Mouse (Mus musculus): ENCODE results near the gene Cul9.
"Not testable (repeated sequence)": the region's sequence is repeated elsewhere in the genome, so short reads cannot be mapped to it uniquely, and the experiment has no call there.

The Cul9 gene

GRCm38 (mm10) chr17:46505617-46506016, 40.6 kb downstream of the Cul9 start:
- intact Hi-C loops (cut with DNase I) = no loop called here

- intact Hi-C loops (cut with DNase I) = no loop called here
Measured at GRCm38 (mm10) chr17:46503847-46504638, 42.1 kb downstream of the Cul9 start.

- intact Hi-C loops (cut with DNase I) = no loop called here
Measured at GRCm38 (mm10) chr17:46502775-46503174, 43.4 kb downstream of the Cul9 start.

DNA sequence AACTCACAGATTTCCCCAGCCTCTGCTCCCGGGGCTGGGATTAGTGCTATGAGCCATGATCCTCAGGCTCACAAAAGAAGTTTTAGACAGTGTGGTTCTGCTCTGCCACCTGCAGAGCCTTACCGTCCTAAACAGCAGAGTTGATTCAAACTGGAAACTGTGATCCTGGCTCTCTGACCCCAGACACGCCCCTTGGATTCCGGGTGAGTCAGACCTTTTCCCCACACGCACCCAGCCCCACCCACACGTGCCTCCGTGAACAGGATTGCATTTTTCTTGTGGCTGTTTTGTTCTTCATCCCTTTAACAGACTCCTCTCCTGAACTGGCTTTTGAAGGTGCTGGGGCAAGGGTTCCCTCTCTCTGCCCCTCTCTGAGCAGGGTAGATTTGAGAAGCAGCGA, 48.2 kb downstream of the Cul9 start:
- intact Hi-C loops (cut with DNase I) = no loop called here

- intact Hi-C loops (cut with DNase I) = no loop called here
Measured at GRCm38 (mm10) chr17:46496623-46497434, 49.4 kb downstream of the Cul9 start, which contains the start of gene Dnph1. Gene Dnph1 (plus strand): TSS chr17:46496711.

GRCm38 (mm10) chr17:46496081-46496480, 50.1 kb downstream of the Cul9 start:
- intact Hi-C loops (cut with DNase I) = not testable (repeated sequence)

GRCm38 (mm10) chr17:46495486-46495885, 50.7 kb downstream of the Cul9 start:
- intact Hi-C loops (cut with DNase I) = no loop called here

DNA sequence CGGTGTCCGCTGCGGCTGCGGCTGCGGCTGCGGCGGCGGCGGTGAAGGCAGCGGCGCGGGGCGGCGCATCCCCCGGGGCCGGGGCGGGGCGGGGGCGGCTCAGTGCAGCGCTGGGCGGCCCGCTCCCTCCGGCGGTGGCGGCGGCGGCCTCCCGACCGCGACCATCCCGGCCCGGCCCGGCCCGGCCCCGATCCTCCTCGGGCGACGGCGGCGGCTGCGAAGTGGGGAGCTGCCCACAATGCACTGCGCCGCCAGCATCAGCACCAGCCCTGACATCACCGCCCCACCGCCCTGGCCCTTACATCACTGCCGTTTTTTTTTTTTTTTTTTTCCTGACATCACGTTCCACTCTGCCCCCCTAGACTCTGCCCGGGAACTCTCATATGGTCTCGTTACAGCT, 58.8 kb downstream of the Cul9 start, which contains the start of gene Ttbk1:
Ttbk1 (minus strand) TSS at position 245 of the 400 bp plus-strand sequence.
- intact Hi-C loops (cut with DNase I) = no loop called here

DNA sequence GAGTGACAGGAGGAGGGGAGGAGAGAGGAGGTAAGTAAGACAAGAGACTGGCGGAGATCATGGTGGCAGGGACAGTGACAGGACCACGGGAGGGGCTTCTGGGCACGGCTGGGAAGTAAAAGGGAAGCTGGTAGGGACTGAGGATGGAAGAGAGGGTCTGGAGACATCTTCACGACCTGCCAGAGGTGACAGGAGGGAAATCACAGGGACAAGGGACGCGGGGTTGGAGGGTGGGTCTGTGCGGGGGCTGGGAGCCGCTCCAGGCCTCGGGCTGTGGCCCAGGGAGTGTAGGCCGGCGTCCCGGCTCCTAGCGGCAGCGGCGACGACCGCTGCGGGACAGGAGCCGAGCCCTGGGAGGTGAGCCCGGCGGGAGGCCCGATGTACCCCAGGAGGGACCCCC, 59.2 kb downstream of the Cul9 start:
- intact Hi-C loops (cut with DNase I) = no loop called here

DNA sequence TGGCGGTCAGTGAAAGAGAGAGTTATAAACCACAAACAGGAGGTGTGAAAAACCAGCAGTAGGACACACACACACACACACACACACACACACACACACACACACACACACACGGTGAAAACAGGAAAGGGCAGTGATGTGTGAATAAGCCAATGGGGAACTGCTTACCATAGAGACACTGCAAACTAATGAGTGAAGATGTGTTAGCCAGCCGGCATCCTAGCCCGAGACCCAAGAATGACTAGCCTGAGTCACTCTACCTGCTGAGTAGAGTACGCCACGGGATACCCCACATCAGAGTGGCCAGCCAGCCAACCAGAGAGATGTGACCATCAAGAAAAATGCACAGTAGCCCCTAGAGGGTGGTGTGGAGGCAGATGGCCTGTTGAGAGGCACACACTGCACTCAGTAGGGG, 61.7 kb downstream of the Cul9 start:
- intact Hi-C loops (cut with DNase I) = no loop called here

- intact Hi-C loops (cut with DNase I) = no loop called here
Measured at GRCm38 (mm10) chr17:46484021-46484431, 62.2 kb downstream of the Cul9 start.

- intact Hi-C loops (cut with DNase I) = no loop called here
Measured at GRCm38 (mm10) chr17:46483561-46484001, 62.6 kb downstream of the Cul9 start.

DNA sequence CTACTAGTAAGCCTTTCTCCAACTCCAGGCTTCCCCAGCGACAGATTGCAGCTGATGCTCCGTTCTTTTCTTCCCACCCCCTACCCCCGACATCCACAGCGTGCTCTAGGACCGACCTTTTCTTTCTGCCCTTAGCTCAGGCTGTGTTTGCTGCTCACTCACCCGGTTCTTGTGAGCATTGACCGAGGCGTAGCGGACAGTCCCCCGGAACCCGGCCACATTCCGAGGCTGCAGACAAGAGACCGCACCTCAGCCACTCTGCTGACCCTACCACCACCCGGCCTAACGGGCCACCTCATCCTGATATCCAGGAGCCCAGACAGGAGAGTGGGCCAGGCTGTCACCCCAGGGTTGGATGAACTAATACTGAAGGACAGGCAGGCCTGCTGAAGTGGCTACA, 68.9 kb downstream of the Cul9 start:
- intact Hi-C loops (cut with DNase I) = no loop called here

GRCm38 (mm10) chr17:46476601-46477000, 69.6 kb downstream of the Cul9 start:
- intact Hi-C loops (cut with DNase I) = no loop called here

DNA sequence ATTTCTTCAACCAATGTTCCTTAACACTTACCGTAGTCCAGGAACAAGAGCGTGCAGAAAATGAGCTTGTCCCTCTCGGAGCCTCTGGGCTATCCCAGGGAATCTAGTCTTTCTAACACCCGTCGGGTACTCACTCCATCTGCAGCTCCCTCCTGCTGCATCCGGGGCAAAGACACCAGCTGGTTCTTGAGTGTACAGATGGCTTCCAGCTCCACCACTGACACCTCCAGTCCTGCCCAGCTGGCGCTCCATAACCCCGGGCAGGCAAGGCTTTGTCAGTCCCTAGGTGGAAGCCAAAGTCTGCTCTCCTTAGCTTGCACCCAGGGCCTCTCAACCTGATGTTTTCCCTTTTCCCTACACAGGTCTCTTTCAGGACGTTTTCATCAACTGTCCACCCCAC, 78.4 kb downstream of the Cul9 start:
- intact Hi-C loops (cut with DNase I) = no loop called here

GRCm38 (mm10) chr17:46462226-46462625, 84.0 kb downstream of the Cul9 start:
- intact Hi-C loops (cut with DNase I) = no loop called here

- intact Hi-C loops (cut with DNase I) = no loop called here
Measured at GRCm38 (mm10) chr17:46461347-46461746, 84.8 kb downstream of the Cul9 start.

- intact Hi-C loops (cut with DNase I) = no loop called here
Measured at GRCm38 (mm10) chr17:46460673-46461072, 85.5 kb downstream of the Cul9 start.

GRCm38 (mm10) chr17:46458439-46458838, 87.7 kb downstream of the Cul9 start:
- intact Hi-C loops (cut with DNase I) = no loop called here

GRCm38 (mm10) chr17:46457791-46458190, 88.4 kb downstream of the Cul9 start:
- intact Hi-C loops (cut with DNase I) = no loop called here

DNA sequence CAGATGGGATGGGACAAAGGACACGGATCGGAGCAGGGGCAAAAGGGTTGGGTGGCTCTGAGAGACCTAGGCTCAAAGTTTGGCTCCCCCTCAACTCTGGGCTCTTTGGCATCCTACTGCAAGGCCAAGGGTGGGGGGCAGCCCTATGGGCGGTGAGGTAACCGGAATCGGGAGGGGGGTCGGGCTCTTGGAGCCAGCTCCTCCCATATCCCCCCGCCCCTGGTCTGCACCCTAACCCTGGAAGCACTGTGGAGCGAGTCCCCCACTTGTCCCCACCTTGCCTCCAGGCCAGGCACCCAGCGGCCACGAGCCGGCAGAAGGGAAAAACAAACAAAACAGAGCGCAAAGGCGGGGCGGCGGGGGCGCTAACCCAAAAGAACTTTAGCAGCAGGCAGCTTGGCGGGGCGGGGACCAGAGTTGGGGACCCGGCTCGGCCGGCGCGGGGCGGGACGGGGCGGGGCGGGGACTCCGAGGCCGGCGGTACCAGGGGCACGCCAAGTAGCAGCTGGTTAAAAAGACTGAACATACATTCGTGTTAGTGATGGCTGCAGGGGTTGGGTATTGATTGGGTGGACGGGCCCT, 91.0 kb downstream of the Cul9 start:
- intact Hi-C loops (cut with DNase I) = no loop called here

GRCm38 (mm10) chr17:46454539-46454938, 91.6 kb downstream of the Cul9 start:
- intact Hi-C loops (cut with DNase I) = no loop called here

Data from adrenal gland (tissue).